Mouse (Mus musculus) left cerebral cortex, adult 9 months (tissue): ENCODE measurements around the gene Lrrc74b.
"Not testable (repeated sequence)": the region's sequence is repeated elsewhere in the genome, so short reads cannot be mapped to it uniquely, and the experiment has no call there.

ENCODE experiments used
- DNase-seq, 2 experiments: peaks; one replicate each; pipeline ENCODE4 v3.0.0; 2022; ENCODE audit warnings: low spot score in 2 of 2

Lrrc74b gene

GRCm38 (mm10) chr16:17561128-17561750 is at the start of gene Lrrc74b:
Lrrc74b (minus strand) TSS chr16:17561247.
- no peak for DNase-seq

- DNase-seq, result peak in 1 of 2 experiments; percentile 37
Observed at GRCm38 (mm10) chr16:17605684-17606083, 44.6 kb upstream of the Lrrc74b start.

- no peak for DNase-seq
Observed at GRCm38 (mm10) chr16:17604941-17605340, 43.9 kb upstream of the Lrrc74b start.

- no peak for DNase-seq
Observed at GRCm38 (mm10) chr16:17600944-17601562, 40.0 kb upstream of the Lrrc74b start.

GRCm38 (mm10) chr16:17590731-17591130 is 29.7 kb upstream of the Lrrc74b start:
- DNase-seq, result no peak

- no peak for DNase-seq
Observed at GRCm38 (mm10) chr16:17584555-17584954, 23.5 kb upstream of the Lrrc74b start.

- DNase-seq, result no peak
Observed at GRCm38 (mm10) chr16:17583064-17583463, 22.0 kb upstream of the Lrrc74b start, which contains the start of gene Slc7a4. Slc7a4 (minus strand) TSS chr16:17583214.

GRCm38 (mm10) chr16:17576825-17577215 is 15.8 kb upstream of the Lrrc74b start:
- no peak for DNase-seq

- peak; percentile 48 to 79 for DNase-seq
Observed at GRCm38 (mm10) chr16:17575870-17576824, 15.1 kb upstream of the Lrrc74b start.

- no peak for DNase-seq
Observed at GRCm38 (mm10) chr16:17566186-17566585, 5.1 kb upstream of the Lrrc74b start.

GRCm38 (mm10) chr16:17564771-17565170 is 3.7 kb upstream of the Lrrc74b start:
- no peak for DNase-seq

- DNase-seq, result peak in 1 of 2 experiments; percentile 51
Observed at GRCm38 (mm10) chr16:17564221-17564620, 3.2 kb upstream of the Lrrc74b start.

- DNase-seq, result no peak
Observed at GRCm38 (mm10) chr16:17563580-17563979, 2.5 kb upstream of the Lrrc74b start.

- DNase-seq, result no peak
Observed at GRCm38 (mm10) chr16:17561751-17562208, 733 bp upstream of the Lrrc74b start, which contains the start of gene P2rx6. P2rx6 (plus strand) TSS chr16:17561885.

- no peak for DNase-seq
Observed at GRCm38 (mm10) chr16:17559396-17560027, 1.5 kb downstream of the Lrrc74b start.

- no peak for DNase-seq
Observed at GRCm38 (mm10) chr16:17558811-17559210, 2.2 kb downstream of the Lrrc74b start.

- peak in 1 of 2 experiments; percentile 86 for DNase-seq
Observed at GRCm38 (mm10) chr16:17557947-17558480, 3.0 kb downstream of the Lrrc74b start.

- DNase-seq, result no peak
Observed at GRCm38 (mm10) chr16:17556907-17557306, 4.1 kb downstream of the Lrrc74b start.

GRCm38 (mm10) chr16:17556180-17556579 is 4.9 kb downstream of the Lrrc74b start:
- no peak for DNase-seq

- DNase-seq, result not testable (repeated sequence)
Observed at GRCm38 (mm10) chr16:17554702-17555101, 6.3 kb downstream of the Lrrc74b start.
